Mouse (Mus musculus) duodenum, adult 2 months (tissue): ENCODE data around the gene Olfr96. TPM values are rescaled to one million over a fixed set of nuclear protein-coding genes. Genes with fewer than 3 reads are reported as not detected.

Experiments
- polyA plus RNA-seq: library from polyadenylated mRNA; depleted of rRNA; stranded (reverse); fragments of >200 nt; gene quantifications from 2 replicates; pipeline ENCODE4 v1.2.3, GENCODE M21; 2012; ENCODE audit warnings: low replicate concordance; rRNA removed

Gene Olfr96
- polyA plus RNA-seq, result not detected in 2 replicates

GRCm38 (mm10) chr17:37219846-37220245, at the start of gene Olfr96:
Gene Olfr96, plus strand, starts transcription at chr17:37220146.

GRCm38 (mm10) chr17:37193656-37194055, 26.3 kb upstream of the Olfr96 start, which contains the start of gene Ubd:
Gene Ubd, plus strand, starts transcription at chr17:37193892.

DNA sequence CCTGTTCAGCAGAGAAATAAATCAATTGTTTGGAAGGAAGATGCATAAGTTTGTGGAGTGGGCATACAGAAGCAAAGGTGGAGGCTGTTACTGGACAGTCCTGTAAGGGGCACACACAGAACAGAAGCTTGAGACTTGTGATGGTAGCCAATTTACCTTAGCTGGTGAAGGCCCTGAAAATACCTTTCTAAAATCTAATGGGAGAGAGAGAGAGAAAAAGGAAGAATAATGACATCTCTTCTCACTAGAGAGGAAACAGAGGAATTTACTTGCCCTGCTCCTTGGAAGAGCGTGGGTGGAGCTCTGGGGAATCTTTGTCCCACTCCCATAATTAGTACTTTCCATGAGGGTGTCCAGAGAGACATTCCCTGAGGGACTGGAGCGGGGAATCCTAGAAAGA, 19.1 kb upstream of the Olfr96 start, which contains the start of gene Olfr94:
Gene Olfr94 (minus strand): TSS at position 101 of the 400 bp plus-strand sequence.

DNA sequence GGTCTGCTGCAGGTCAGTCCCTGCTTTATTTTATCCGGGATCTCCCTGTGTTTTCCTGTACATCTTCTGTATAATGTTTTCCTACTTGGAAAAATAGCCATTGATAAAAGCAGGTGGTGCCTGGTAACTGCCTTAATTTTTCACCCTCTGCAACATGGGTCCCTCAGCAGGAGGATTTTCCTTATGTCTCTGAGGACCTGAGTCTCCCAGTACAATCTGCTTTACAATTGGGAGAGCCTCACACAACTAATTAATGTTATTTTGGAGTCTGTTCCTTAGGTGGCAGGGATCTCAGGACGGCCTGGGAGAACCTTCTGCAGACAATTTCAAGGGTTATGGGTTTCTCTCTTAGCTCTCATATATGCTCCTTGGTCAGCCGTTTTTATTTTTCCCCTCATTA, 6.9 kb upstream of the Olfr96 start, which contains the start of gene Olfr95:
Gene Olfr95 (minus strand): TSS at position 101 of the 400 bp plus-strand sequence.

GRCm38 (mm10) chr17:37237230-37237629, 17.3 kb downstream of the Olfr96 start, which contains the start of gene Olfr97:
Gene Olfr97, minus strand, starts transcription at chr17:37237330.

DNA sequence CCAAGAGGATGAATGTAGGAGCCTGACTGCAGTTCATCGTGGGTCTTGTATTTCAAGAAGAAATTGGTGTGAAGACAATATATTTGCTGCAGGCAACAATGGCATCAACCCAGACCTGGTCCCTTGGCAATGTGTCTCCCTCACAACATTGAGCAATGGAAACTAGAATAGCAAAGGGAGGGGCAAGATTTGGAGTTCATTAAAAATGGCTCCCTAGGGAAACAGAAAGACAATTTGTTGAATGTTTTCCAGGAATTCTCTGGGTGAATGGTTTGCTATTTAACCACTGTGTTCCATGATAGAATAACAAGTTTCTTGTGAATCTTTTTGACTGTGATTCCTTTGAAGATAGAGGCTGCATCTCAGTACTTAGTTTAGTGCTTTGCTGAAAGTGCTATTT, 43.7 kb downstream of the Olfr96 start, which contains the start of gene Olfr98:
Gene Olfr98 (minus strand): TSS at position 124 of the 400 bp plus-strand sequence.

GRCm38 (mm10) chr17:37270058-37270701, 50.2 kb downstream of the Olfr96 start, which contains the start of gene H2-M3:
Gene H2-M3, plus strand, starts transcription at chr17:37270220.

Other genes starting within 250 kb of the Olfr96 start
- gene 2410137M14Rik, start 238.9 kb upstream of the Olfr96 start, polyA plus RNA-seq, result not detected in 2 replicates
- gene H2-M5, start 230.6 kb upstream of the Olfr96 start, polyA plus RNA-seq, result 0.19 TPM in 1 of 2 replicates, not detected in the other
- 0.64 and 1.1 TPM in 2 replicates for gene Zfp57, start 219.0 kb upstream of the Olfr96 start, polyA plus RNA-seq
- gene Mog, start 196.7 kb upstream of the Olfr96 start, polyA plus RNA-seq, result not detected in 2 replicates
- 5.3 and 11.2 TPM in 2 replicates for gene Gabbr1, start 174.2 kb upstream of the Olfr96 start, polyA plus RNA-seq
- gene Olfr90, start 131.6 kb upstream of the Olfr96 start, polyA plus RNA-seq, result not detected in 2 replicates
- gene Olfr91, start 121.9 kb upstream of the Olfr96 start, polyA plus RNA-seq, result not detected in 2 replicates
- not detected in 2 replicates for gene Olfr92, start 100.1 kb upstream of the Olfr96 start, polyA plus RNA-seq
- not detected in 2 replicates for gene Olfr93, start 58.7 kb upstream of the Olfr96 start, polyA plus RNA-seq
- gene Ubd, start 26.3 kb upstream of the Olfr96 start, polyA plus RNA-seq, result 0.11 TPM in 1 of 2 replicates, not detected in the other
- not detected in 2 replicates for gene Olfr94, start 19.2 kb upstream of the Olfr96 start, polyA plus RNA-seq
- gene Olfr95, start 7.0 kb upstream of the Olfr96 start, polyA plus RNA-seq, result not detected in 2 replicates
- gene Olfr97, start 17.2 kb downstream of the Olfr96 start, polyA plus RNA-seq, result not detected in 2 replicates
- gene Olfr98, start 43.6 kb downstream of the Olfr96 start, polyA plus RNA-seq, result not detected in 2 replicates
- gene H2-M3, start 50.1 kb downstream of the Olfr96 start, polyA plus RNA-seq, result 2.7 and 3.5 TPM in 2 replicates
- gene Olfr99, start 63.3 kb downstream of the Olfr96 start, polyA plus RNA-seq, result not detected in 2 replicates
- gene Olfr101, start 84.2 kb downstream of the Olfr96 start, polyA plus RNA-seq, result not detected in 2 replicates
- not detected in 2 replicates for gene Olfr102, start 96.9 kb downstream of the Olfr96 start, polyA plus RNA-seq
- not detected in 2 replicates for gene Olfr103, start 119.6 kb downstream of the Olfr96 start, polyA plus RNA-seq
- gene Olfr104-ps, start 139.4 kb downstream of the Olfr96 start, polyA plus RNA-seq, result not detected in 2 replicates
- gene Olfr105-ps, start 158.9 kb downstream of the Olfr96 start, polyA plus RNA-seq, result not detected in 2 replicates
- gene Olfr106-ps, start 170.2 kb downstream of the Olfr96 start, polyA plus RNA-seq, result not detected in 2 replicates
- not detected in 2 replicates for gene Olfr107, start 179.1 kb downstream of the Olfr96 start, polyA plus RNA-seq
- gene Olfr108, start 225.3 kb downstream of the Olfr96 start, polyA plus RNA-seq, result not detected in 2 replicates
- gene Olfr109, start 238.8 kb downstream of the Olfr96 start, polyA plus RNA-seq, result not detected in 2 replicates